Mouse (Mus musculus): ENCODE measurements around the gene Kras. TPM values are rescaled to one million over a fixed set of nuclear protein-coding genes. Genes with fewer than 3 reads are reported as not detected.

The Kras gene
- total and polyA plus RNA-seq, 3 experiments, result 8.6 to 32.7 (median 32.3) TPM

DNA sequence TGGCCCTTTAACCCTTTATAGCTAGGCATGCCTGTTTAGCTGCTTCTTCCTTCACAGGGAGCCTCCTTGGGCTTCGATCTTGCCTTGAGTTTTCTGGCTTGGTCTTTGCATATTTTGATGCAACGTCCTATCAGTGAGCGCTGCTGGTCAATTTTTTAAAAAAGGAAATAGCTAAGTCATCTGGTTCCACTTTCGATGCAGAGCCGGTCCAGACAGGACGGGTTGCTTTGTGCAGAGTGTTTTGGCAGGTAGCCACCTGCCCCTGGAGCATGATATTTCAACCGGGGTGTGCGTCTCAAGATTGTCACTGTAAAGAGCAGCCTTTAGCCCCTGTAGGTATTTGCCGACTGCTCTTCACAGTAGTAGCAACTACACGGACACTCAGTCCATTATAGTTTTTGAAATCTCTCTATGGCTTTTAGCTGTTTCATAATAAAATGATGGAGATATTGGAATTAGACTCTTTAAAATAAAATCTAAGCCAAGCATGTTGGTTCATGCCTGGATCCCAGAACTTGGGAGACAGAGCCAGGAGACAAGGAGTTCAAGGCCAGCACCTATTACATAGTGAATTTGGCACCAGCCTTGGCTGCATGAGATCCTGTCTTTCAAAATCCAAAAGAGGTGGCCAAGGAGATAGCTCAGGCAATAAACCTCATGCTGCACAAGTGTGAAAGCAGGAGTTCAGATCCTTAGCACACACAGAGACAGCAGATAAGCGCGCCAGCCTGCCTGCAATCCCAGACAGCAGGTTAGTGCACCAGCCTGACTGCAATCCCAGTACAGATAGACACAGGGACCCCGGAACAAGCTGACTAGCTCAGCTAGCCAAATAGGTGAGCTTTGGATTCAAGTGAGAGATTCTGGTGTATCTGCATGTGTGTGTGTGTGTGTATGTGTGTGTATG lies 41.6 kb upstream of the Kras start:
- intact Hi-C loops (cut with DNase I), result loop anchor here (5.0 kb wide), 1 partner anchor 34 kb away; no protein-coding TSS in a partner anchor
- WGBS, result 29% methylated on average over 13 of the region's 13 CpGs

DNA sequence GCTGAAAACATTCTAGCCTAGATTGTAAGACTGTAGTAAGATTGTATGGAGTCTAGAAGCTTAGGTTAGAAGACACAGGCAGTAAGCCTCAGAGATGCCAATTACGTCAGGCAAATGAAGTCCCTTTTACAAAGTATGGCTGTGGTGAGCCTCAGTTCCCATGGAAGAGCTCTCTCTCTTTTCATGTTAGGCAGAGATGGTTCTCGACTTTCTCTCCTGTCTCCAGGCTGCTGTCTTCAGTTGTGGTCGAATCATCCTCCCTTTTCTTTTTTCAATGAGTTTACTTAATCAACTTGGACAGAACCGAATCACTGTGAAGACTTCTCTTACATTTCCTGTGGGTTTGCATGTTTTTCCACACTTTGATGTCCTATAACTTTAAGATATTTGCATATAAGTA lies 35.6 kb upstream of the Kras start:
- no peaks in the 10 kb centered on the region for H3K27me3 ChIP-seq (ENCODE audit: control insufficient read depth, insufficient read depth, low read length)
- no peaks in the 10 kb centered on the region for H3K4me1 ChIP-seq (ENCODE audit: control insufficient read depth, insufficient read depth, low read length)
- intact Hi-C loops (cut with DNase I), result no loop called here
- no peak overlapping the region for H3K4me3 ChIP-seq
- TF ChIP-seq EP300 (IDR thresholded peaks at IDR 0.05; ENCODE audit: insufficient read depth, low read depth, low read length) (no peak), CTCF (IDR thresholded peaks at IDR 0.05) (no peak), POLR2A (IDR thresholded peaks at IDR 0.05; ENCODE audit: insufficient read depth, low read depth, low read length) (no peak)
- 80% methylated on average over 4 of the region's 4 CpGs for WGBS
- H3K9ac ChIP-seq (ENCODE audit: low read depth, low read length), result no peak overlapping the region
- H3K27ac ChIP-seq, result no peak overlapping the region
- no peaks in the 10 kb centered on the region for H3K79me2 ChIP-seq (replicated peaks; ENCODE audit: control insufficient read depth, insufficient read depth, low read length)
- no peak for DNase-seq
- H3K36me3 ChIP-seq (ENCODE audit: control insufficient read depth, insufficient read depth, low read length), result no peaks in the 10 kb centered on the region

More for the DNA sequence above, 41.6 kb upstream of the Kras start:
- DNase-seq, result peak; percentile 40 to 45
- no peak overlapping the region; the same call in 1 of the 2 replicates for H3K27ac ChIP-seq
- peak overlapping the region; percentile 17; the same call in 1 of the 2 replicates for H3K4me3 ChIP-seq
- H3K9ac ChIP-seq (ENCODE audit: low read depth, low read length), result no peak overlapping the region
- H3K79me2 ChIP-seq (replicated peaks; ENCODE audit: control insufficient read depth, insufficient read depth, low read length), result no peaks in the 10 kb centered on the region
- no peaks in the 10 kb centered on the region for H3K27me3 ChIP-seq (ENCODE audit: control insufficient read depth, insufficient read depth, low read length)
- no peak for TF ChIP-seq EP300 (IDR thresholded peaks at IDR 0.05; ENCODE audit: insufficient read depth, low read depth, low read length)
- no peak for TF ChIP-seq CTCF (IDR thresholded peaks at IDR 0.05)
- no peak for TF ChIP-seq POLR2A (IDR thresholded peaks at IDR 0.05; ENCODE audit: insufficient read depth, low read depth, low read length)
- H3K36me3 ChIP-seq (ENCODE audit: control insufficient read depth, insufficient read depth, low read length), result no peaks in the 10 kb centered on the region
- H3K4me1 ChIP-seq (ENCODE audit: control insufficient read depth, insufficient read depth, low read length), result peaks cover 3% of the 10 kb centered on the region

DNA sequence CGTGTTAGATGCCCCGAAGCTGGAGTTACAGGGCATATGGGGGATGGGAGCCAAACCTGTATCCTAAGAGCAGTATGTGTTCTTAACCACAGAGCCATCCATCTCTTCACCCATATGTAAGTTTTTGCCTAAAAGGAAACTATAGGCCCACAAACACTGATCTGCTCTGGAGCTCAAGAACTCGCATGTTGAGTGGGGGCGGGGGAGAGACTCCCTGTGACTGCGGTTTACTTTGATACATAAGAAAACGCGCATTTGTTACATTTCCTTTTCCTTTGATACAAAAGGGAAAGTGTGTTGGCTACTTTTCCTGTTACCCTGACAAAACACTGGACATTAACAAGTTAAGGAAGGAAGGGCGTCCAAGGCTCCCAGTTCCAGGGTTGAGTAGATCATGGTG lies 34.2 kb upstream of the Kras start:
- no peak overlapping the region for H3K4me3 ChIP-seq
- no peaks in the 10 kb centered on the region for H3K27me3 ChIP-seq (ENCODE audit: control insufficient read depth, insufficient read depth, low read length)

DNA sequence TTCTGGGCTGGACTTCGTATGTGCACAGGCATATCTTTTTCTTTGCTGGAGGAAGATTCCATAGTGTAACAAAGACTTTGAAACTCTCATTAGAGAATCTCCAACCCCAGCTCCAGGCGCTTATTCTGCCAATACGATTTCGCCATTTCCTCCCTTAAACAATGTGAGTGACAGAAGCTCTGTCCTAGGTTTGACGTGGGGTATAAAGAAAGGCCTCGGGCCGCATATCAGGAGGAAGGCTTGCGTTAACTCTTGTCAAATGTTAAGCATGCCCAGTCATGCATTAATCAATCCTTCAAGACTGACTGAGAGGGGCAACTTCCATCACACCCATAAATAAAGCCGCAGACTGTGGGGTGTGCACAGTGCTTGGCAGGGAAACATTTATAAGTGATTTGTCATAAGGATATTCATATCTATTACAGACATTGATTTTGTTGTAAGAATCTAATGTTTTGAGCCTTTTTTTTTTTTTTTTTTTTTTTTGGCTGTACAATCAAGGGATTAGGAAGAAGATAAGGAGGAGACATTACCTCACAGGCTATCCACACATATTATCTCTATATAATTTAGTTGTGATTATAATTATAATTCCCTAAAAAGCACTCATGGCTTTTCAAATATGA lies 27.2 kb upstream of the Kras start:
- Histone ChIP-seq H3K27ac (no peak overlapping the region; the same call in 1 of the 2 replicates), H3K9ac (ENCODE audit: low read depth, low read length) (no peak overlapping the region), H3K79me2 (replicated peaks; ENCODE audit: control insufficient read depth, insufficient read depth, low read length) (no peaks in the 10 kb centered on the region), H3K4me3 (no peak overlapping the region), H3K36me3 (ENCODE audit: control insufficient read depth, insufficient read depth, low read length) (no peaks in the 10 kb centered on the region), H3K27me3 (ENCODE audit: control insufficient read depth, insufficient read depth, low read length) (no peaks in the 10 kb centered on the region), H3K4me1 (ENCODE audit: control insufficient read depth, insufficient read depth, low read length) (peaks cover 4% of the 10 kb centered on the region)
- no peak for DNase-seq
- intact Hi-C loops (cut with DNase I), result no loop called here
- TF ChIP-seq POLR2A (IDR thresholded peaks at IDR 0.05; ENCODE audit: insufficient read depth, low read depth, low read length) (no peak), EP300 (IDR thresholded peaks at IDR 0.05; ENCODE audit: insufficient read depth, low read depth, low read length) (no peak), CTCF (IDR thresholded peaks at IDR 0.05) (no peak)
- WGBS, result 53% methylated on average over 9 of the region's 9 CpGs

More for the DNA sequence above, 34.2 kb upstream of the Kras start:
- no peaks in the 10 kb centered on the region for H3K4me1 ChIP-seq (ENCODE audit: control insufficient read depth, insufficient read depth, low read length)
- intact Hi-C loops (cut with DNase I), result no loop called here
- no peaks in the 10 kb centered on the region for H3K36me3 ChIP-seq (ENCODE audit: control insufficient read depth, insufficient read depth, low read length)
- no peak overlapping the region for H3K27ac ChIP-seq
- H3K9ac ChIP-seq (ENCODE audit: low read depth, low read length), result no peak overlapping the region
- WGBS, result 64% methylated on average over 8 of the region's 8 CpGs
- no peaks in the 10 kb centered on the region for H3K79me2 ChIP-seq (replicated peaks; ENCODE audit: control insufficient read depth, insufficient read depth, low read length)
- TF ChIP-seq CTCF (IDR thresholded peaks at IDR 0.05), result no peak
- no peak for TF ChIP-seq EP300 (IDR thresholded peaks at IDR 0.05; ENCODE audit: insufficient read depth, low read depth, low read length)
- no peak for DNase-seq

DNA sequence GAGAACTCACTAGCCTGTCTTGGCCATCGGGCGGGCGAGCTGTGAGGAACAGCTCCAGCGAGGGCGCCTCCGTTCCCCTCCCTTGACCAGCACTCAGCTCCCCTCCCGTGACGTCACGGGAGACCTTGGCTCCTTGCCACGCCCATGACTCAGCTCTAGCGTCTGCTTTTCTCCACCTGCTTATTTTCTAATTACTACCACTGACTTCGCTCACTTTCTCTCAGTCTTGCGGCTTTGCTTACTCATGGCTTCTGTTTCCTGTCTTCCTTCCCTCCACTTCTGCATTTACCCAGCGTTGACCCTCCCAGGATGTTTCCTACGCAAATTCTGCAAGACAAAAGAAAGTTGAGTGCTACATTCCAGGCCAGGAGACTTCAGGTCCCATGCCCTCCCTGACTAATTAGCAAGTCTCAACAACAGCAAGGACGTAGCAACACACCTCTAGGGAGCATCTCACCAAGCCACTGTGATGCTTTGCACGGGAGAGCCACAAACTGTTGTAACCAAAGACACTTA lies 26.3 kb upstream of the Kras start:
- peak overlapping the region; percentile 32; the same call in 1 of the 2 replicates for H3K9ac ChIP-seq (ENCODE audit: low read depth, low read length)
- DNase-seq, result peak; percentile 77 to 80
- WGBS, result 3% methylated on average over 17 of the region's 17 CpGs
- H3K27ac ChIP-seq, result peak overlapping the region; percentile 41; the same call in 1 of the 2 replicates
- H3K4me1 ChIP-seq (ENCODE audit: control insufficient read depth, insufficient read depth, low read length), result peaks cover 4% of the 10 kb centered on the region
- H3K27me3 ChIP-seq (ENCODE audit: control insufficient read depth, insufficient read depth, low read length), result no peaks in the 10 kb centered on the region
- H3K79me2 ChIP-seq (replicated peaks; ENCODE audit: control insufficient read depth, insufficient read depth, low read length), result no peaks in the 10 kb centered on the region
- H3K36me3 ChIP-seq (ENCODE audit: control insufficient read depth, insufficient read depth, low read length), result no peaks in the 10 kb centered on the region
- H3K4me3 ChIP-seq, result no peak overlapping the region; the same call in 1 of the 2 replicates
- no peak for TF ChIP-seq POLR2A (IDR thresholded peaks at IDR 0.05; ENCODE audit: insufficient read depth, low read depth, low read length)
- 0 out of 2 replicates have a peak, but pooled peaks have one; percentile 17 for TF ChIP-seq EP300 (IDR thresholded peaks at IDR 0.05; ENCODE audit: insufficient read depth, low read depth, low read length)
- intact Hi-C loops (cut with DNase I), result no loop called here
